In the genomic region with DNA sequence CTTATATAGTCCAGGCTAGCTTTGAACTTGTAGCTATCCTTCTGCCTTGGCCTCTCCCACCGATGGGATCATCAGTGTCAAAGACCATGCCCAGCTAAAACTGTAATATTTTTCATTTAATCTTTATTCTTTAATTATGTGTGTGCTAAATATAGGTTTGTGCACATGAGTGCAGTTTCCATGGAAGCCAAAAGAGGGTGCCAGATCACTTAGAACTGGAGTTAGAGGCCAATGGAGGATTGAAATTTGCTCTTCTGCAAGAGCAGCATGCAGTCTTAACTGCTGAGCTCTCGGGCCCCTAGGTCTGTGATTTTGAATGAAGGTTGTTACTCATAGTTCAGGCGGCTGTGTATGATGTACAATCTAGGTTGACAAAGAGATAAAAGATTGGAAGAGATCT, we compare ENCODE assay signal across 10 mouse cellular contexts.
DNase-seq lines count a peak whose midpoint lies in the region; ATAC-seq and TF ChIP-seq lines count a peak whose summit lies in the region.
"Had no signal": no experiment of that assay in that cellular context is flagged by ENCODE, and none has a peak within 500 bp of the region (broad histone marks: within the 10 kb centered on the region; RNA-seq: fewer than 3 reads in every experiment).

No protein-coding gene starts in this region.

- no peaks in the 10 kb centered on the region for H3K27me3 ChIP-seq in liver, embryonic 12.5 days (replicated peaks)
- no peaks in the 10 kb centered on the region for H3K27me3 ChIP-seq in forebrain, embryonic 12.5 days
- H3K27me3 ChIP-seq: megakaryocyte, embryonic 14.5 days had no signal

- H3K9me3 ChIP-seq in liver, embryonic 12.5 days (replicated peaks): no peaks in the 10 kb centered on the region
- no peaks in the 10 kb centered on the region for H3K9me3 ChIP-seq in forebrain, embryonic 12.5 days
- H3K9me3 ChIP-seq: megakaryocyte, embryonic 14.5 days had no signal

- H3K4me1 ChIP-seq in liver, embryonic 12.5 days: no peaks in the 10 kb centered on the region
- H3K4me1 ChIP-seq in forebrain, embryonic 12.5 days: no peaks in the 10 kb centered on the region

- no peak overlapping the region for H3K27ac ChIP-seq in layer of hippocampus, adult 2 months
- no peak overlapping the region for H3K27ac ChIP-seq in liver, embryonic 12.5 days
- no peak overlapping the region for H3K27ac ChIP-seq in forebrain, embryonic 12.5 days

- no peak overlapping the region for H3K9ac ChIP-seq in liver, embryonic 12.5 days
- H3K9ac ChIP-seq in forebrain, embryonic 12.5 days: no peak overlapping the region

- 47% methylated on average over 3 of the region's 3 CpGs for WGBS in liver, embryonic 12.5 days (ENCODE audit: insufficient replicate concordance)
- WGBS in forebrain, embryonic 12.5 days: 78% methylated on average over 3 of the region's 3 CpGs

- no peak for ATAC-seq in liver, embryonic 12.5 days
- no peak for ATAC-seq in forebrain, embryonic 12.5 days (ENCODE audit: low FRiP score)
- ATAC-seq: forebrain, embryonic 16.5 days had no signal

- no peaks in the 10 kb centered on the region for H3K36me3 ChIP-seq in liver, embryonic 12.5 days
- no peaks in the 10 kb centered on the region for H3K36me3 ChIP-seq in forebrain, embryonic 12.5 days (replicated peaks)

- DNase-seq in cerebellum, adult 8-10 months: peak; percentile 9
- no peak for DNase-seq in cerebellum, postnatal 4 days (ENCODE audit: low spot score in 2 of 2)
- peak; percentile 4 to 14 for DNase-seq in layer of hippocampus, adult 2 months (ENCODE audit: low spot score in 2 of 2)
- no peak for DNase-seq in layer of hippocampus, adult 8-10 months (ENCODE audit: low spot score in 2 of 2)
- DNase-seq in R1 (ENCODE audit: low read depth, low spot score): peak; percentile 3
- peak; percentile 19 for DNase-seq in left cerebral cortex, postnatal 4 days

- TF ChIP-seq CTCF in layer of hippocampus, adult 2 months (conservative IDR thresholded peaks at IDR 0.05): peak; percentile 75

- no peak overlapping the region for H3K4me3 ChIP-seq in layer of hippocampus, adult 2 months
- no peak overlapping the region for H3K4me3 ChIP-seq in liver, embryonic 12.5 days
- no peak overlapping the region for H3K4me3 ChIP-seq in forebrain, embryonic 12.5 days (replicated peaks)
- H3K4me3 ChIP-seq: megakaryocyte, embryonic 14.5 days had no signal

- H3K4me2 ChIP-seq in liver, embryonic 12.5 days: no peak overlapping the region
- H3K4me2 ChIP-seq in forebrain, embryonic 12.5 days: no peak overlapping the region

- intact Hi-C loops in left cerebral cortex, postnatal 4 days (cut with DNase I): no loop called here

Comparison
In these comparisons a context has a peak if more than half of its experiments do, and no peak if none do; other contexts are left out.
1. DNase-seq: peak in cerebellum, adult 8-10 months (single experiment), layer of hippocampus, adult 2 months (2 of 2), R1 (single experiment) and left cerebral cortex, postnatal 4 days (single experiment); none in cerebellum, postnatal 4 days (0 of 2) and layer of hippocampus, adult 8-10 months (0 of 2).